Mouse (Mus musculus): ENCODE results near the gene Mcub. TPM values are rescaled to one million over a fixed set of nuclear protein-coding genes. Genes with fewer than 3 reads are reported as not detected.

Gene Mcub
- polyA plus RNA-seq, 1 experiment from 2014 or later: 7.9 TPM

DNA sequence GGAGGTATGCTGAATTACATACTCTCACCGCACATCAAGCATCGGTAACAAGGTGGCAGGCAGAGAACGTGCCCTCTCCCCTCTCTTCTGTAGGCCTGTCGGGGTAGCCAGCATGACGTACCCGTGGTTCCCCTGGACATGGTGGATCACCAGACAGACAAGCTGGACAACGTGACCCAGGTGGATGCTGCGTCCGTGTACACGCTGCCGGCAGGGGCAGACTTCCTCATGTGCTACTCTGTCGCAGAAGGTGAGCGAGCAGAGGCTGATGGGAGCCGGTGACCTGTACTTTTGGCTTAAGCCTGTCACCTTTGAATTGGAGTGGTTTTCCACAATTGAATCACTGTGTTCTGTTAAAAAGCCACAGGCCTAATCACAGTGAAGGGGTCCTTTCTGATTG lies 58.0 kb downstream of the Mcub start:
- no peak overlapping the region for H3K4me2 ChIP-seq (ENCODE audit: low read depth, low read length)
- H3K9ac ChIP-seq (replicated peaks): no peak overlapping the region
- TF ChIP-seq CTCF (IDR thresholded peaks at IDR 0.05; ENCODE audit: low read depth): no peak
- no peak for TF ChIP-seq EP300 (IDR thresholded peaks at IDR 0.05; ENCODE audit: low read depth)
- H3K27ac ChIP-seq (ENCODE audit: low read depth): no peak overlapping the region
- WGBS (ENCODE audit: insufficient replicate concordance): 92% methylated on average over 14 of the region's 14 CpGs
- no peak overlapping the region for H3K4me3 ChIP-seq (ENCODE audit: low read depth, low read length)
- DNase-seq: no peak
- H3K9me3 ChIP-seq (ENCODE audit: low read length): no peaks in the 10 kb centered on the region
- H3K36me3 ChIP-seq (replicated peaks; ENCODE audit: insufficient read depth, low read length): peaks cover 45% of the 10 kb centered on the region
- ATAC-seq: no peak
- H3K27me3 ChIP-seq (ENCODE audit: insufficient read depth, low read length): no peaks in the 10 kb centered on the region
- no peaks in the 10 kb centered on the region for H3K4me1 ChIP-seq (ENCODE audit: insufficient read depth)

- TF ChIP-seq CTCF (IDR thresholded peaks at IDR 0.05; ENCODE audit: low read depth) (0 out of 2 replicates have a peak, but pooled peaks have one; percentile 19), EP300 (IDR thresholded peaks at IDR 0.05; ENCODE audit: low read depth) (no peak)
- 47% methylated on average over 7 of the region's 7 CpGs for whole genome bisulfite sequencing (ENCODE audit: insufficient replicate concordance)
- Histone ChIP-seq H3K9me3 (ENCODE audit: low read length) (no peaks in the 10 kb centered on the region), H3K9ac (replicated peaks) (no peak overlapping the region), H3K4me1 (ENCODE audit: insufficient read depth) (peaks cover 23% of the 10 kb centered on the region), H3K36me3 (replicated peaks; ENCODE audit: insufficient read depth, low read length) (peaks cover 15% of the 10 kb centered on the region), H3K27ac (ENCODE audit: low read depth) (no peak overlapping the region), H3K27me3 (ENCODE audit: insufficient read depth, low read length) (no peaks in the 10 kb centered on the region), H3K4me2 (ENCODE audit: low read depth, low read length) (no peak overlapping the region), H3K4me3 (ENCODE audit: low read depth, low read length) (no peak overlapping the region)
- DNase-seq (no peak), ATAC-seq (0 out of 2 replicates have a peak, but pooled peaks have one; percentile 13)
These were observed 65.4 kb downstream of the Mcub start for GRCm38 (mm10) chr3:129904381-129905132.

GRCm38 (mm10) chr3:129903866-129904265 lies 66.1 kb downstream of the Mcub start:
- Histone ChIP-seq H3K9ac (replicated peaks) (no peak overlapping the region), H3K36me3 (replicated peaks; ENCODE audit: insufficient read depth, low read length) (peaks cover 9% of the 10 kb centered on the region), H3K27ac (ENCODE audit: low read depth) (no peak overlapping the region), H3K4me2 (ENCODE audit: low read depth, low read length) (no peak overlapping the region), H3K9me3 (ENCODE audit: low read length) (no peaks in the 10 kb centered on the region), H3K4me3 (ENCODE audit: low read depth, low read length) (no peak overlapping the region), H3K27me3 (ENCODE audit: insufficient read depth, low read length) (no peaks in the 10 kb centered on the region), H3K4me1 (ENCODE audit: insufficient read depth) (peaks cover 23% of the 10 kb centered on the region)
- WGBS (ENCODE audit: insufficient replicate concordance): 60% methylated on average over 8 of the region's 8 CpGs
- no peak for ATAC-seq
- TF ChIP-seq EP300 (IDR thresholded peaks at IDR 0.05; ENCODE audit: low read depth): no peak
- TF ChIP-seq CTCF (IDR thresholded peaks at IDR 0.05; ENCODE audit: low read depth): no peak
- no peak for DNase-seq

DNA sequence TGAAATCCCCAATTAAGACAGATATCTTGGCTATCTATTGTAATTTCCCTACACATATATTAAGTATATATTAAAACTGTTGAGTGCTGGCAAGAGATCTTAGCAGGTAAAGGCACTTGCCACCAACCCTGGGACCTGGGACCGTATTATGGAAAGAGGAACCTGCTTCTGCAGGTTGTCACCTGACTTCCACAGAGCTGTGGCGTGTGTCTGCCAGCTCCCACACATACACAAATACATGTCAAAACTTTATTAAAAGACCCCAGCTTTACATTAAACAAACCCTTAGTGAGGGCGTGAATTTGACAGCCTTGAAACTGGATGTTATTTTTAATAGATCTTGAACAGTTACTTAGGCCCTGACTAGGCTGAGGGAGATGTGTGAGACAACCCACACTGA lies 66.6 kb downstream of the Mcub start:
- 75% methylated on average over 3 of the region's 3 CpGs for WGBS (ENCODE audit: insufficient replicate concordance)
- Histone ChIP-seq H3K9ac (replicated peaks) (no peak overlapping the region), H3K36me3 (replicated peaks; ENCODE audit: insufficient read depth, low read length) (peaks cover 4% of the 10 kb centered on the region; the same call in 1 of the 2 replicates), H3K27ac (ENCODE audit: low read depth) (no peak overlapping the region), H3K4me1 (ENCODE audit: insufficient read depth) (peaks cover 23% of the 10 kb centered on the region), H3K4me3 (ENCODE audit: low read depth, low read length) (no peak overlapping the region), H3K9me3 (ENCODE audit: low read length) (no peaks in the 10 kb centered on the region), H3K4me2 (ENCODE audit: low read depth, low read length) (no peak overlapping the region), H3K27me3 (ENCODE audit: insufficient read depth, low read length) (no peaks in the 10 kb centered on the region)
- DNase-seq (no peak), ATAC-seq (no peak)
- TF ChIP-seq EP300 (IDR thresholded peaks at IDR 0.05; ENCODE audit: low read depth) (no peak), CTCF (IDR thresholded peaks at IDR 0.05; ENCODE audit: low read depth) (no peak)

GRCm38 (mm10) chr3:129901271-129901809 lies 68.7 kb downstream of the Mcub start, which contains the start of gene Casp6:
Casp6 (plus strand) TSS chr3:129901425.
- ATAC-seq: peak; percentile 92

DNA sequence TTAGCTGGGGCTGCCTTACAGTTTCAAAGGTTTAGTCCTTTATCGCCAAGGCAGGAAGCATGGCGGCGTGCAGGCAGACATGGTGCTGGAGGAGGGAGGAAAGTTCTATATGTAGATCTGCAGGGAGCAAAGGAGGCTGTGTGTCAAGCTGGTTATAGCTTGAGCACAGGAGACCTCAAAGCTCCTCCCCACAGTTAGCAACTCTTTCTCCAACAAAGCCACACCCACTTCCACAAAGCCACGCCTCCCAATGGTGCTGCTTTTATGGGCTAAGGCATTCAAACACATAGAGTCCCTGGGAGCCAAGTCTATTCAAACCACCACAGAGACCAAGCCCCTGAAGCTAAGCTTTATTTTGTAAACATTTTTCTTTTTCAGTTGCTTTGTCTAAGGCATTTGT lies 71.1 kb downstream of the Mcub start:
- TF ChIP-seq EP300 (IDR thresholded peaks at IDR 0.05; ENCODE audit: low read depth): no peak
- no peak for TF ChIP-seq CTCF (IDR thresholded peaks at IDR 0.05; ENCODE audit: low read depth)

More at GRCm38 (mm10) chr3:129901271-129901809, 68.7 kb downstream of the Mcub start, which contains the start of gene Casp6:
- under 1% methylated on average over 34 of the region's 34 CpGs for WGBS (ENCODE audit: insufficient replicate concordance)
- peaks cover 23% of the 10 kb centered on the region for H3K4me1 ChIP-seq (ENCODE audit: insufficient read depth)
- H3K9me3 ChIP-seq (ENCODE audit: low read length): no peaks in the 10 kb centered on the region
- peak; percentile 94 for DNase-seq
- no peaks in the 10 kb centered on the region for H3K36me3 ChIP-seq (replicated peaks; ENCODE audit: insufficient read depth, low read length)
- H3K27me3 ChIP-seq (ENCODE audit: insufficient read depth, low read length): no peaks in the 10 kb centered on the region
- TF ChIP-seq EP300 (IDR thresholded peaks at IDR 0.05; ENCODE audit: low read depth): no peak
- 0 out of 2 replicates have a peak, but pooled peaks have one; percentile 3 for TF ChIP-seq CTCF (IDR thresholded peaks at IDR 0.05; ENCODE audit: low read depth)
- H3K4me3 ChIP-seq (ENCODE audit: low read depth, low read length): peak within 1 kb of the TSS; percentile 71
- H3K4me2 ChIP-seq (ENCODE audit: low read depth, low read length): peak within 1 kb of the TSS; percentile 86
- peak within 1 kb of the TSS; percentile 77 for H3K27ac ChIP-seq (ENCODE audit: low read depth)
- H3K9ac ChIP-seq (replicated peaks): peak within 1 kb of the TSS; percentile 75

More for the DNA sequence above, 71.1 kb downstream of the Mcub start:
- H3K27me3 ChIP-seq (ENCODE audit: insufficient read depth, low read length): no peaks in the 10 kb centered on the region
- 76% methylated on average over 4 of the region's 4 CpGs for WGBS (ENCODE audit: insufficient replicate concordance)
- H3K4me1 ChIP-seq (ENCODE audit: insufficient read depth): peaks cover 18% of the 10 kb centered on the region
- peaks cover 7% of the 10 kb centered on the region; the same call in 1 of the 2 replicates for H3K36me3 ChIP-seq (replicated peaks; ENCODE audit: insufficient read depth, low read length)
- no peak overlapping the region for H3K9ac ChIP-seq (replicated peaks)
- H3K27ac ChIP-seq (ENCODE audit: low read depth): no peak overlapping the region
- ATAC-seq: no peak
- DNase-seq: no peak
- H3K4me3 ChIP-seq (ENCODE audit: low read depth, low read length): no peak overlapping the region
- no peaks in the 10 kb centered on the region for H3K9me3 ChIP-seq (ENCODE audit: low read length)
- H3K4me2 ChIP-seq (ENCODE audit: low read depth, low read length): no peak overlapping the region
